Mouse (Mus musculus) cerebral cortex, adult 2 months (tissue): ENCODE results near the gene Adgrl2.

Experiments used
- WGBS: fragments of 180-500 bp; shearing (Covaris S2); methylation state at CpG from one replicate; pipeline ENCODE4 v1.1.7; 2018; 5-methylcytosine and 5-hydroxymethylcytosine counted together

Gene Adgrl2

GRCm38 (mm10) chr3:148922618-148923095 lies 67.7 kb downstream of the Adgrl2 start:
- 30% methylated on average over 14 of the region's 14 CpGs for WGBS

- 47% methylated on average over 13 of the region's 13 CpGs for WGBS
Measured at GRCm38 (mm10) chr3:148921966-148922587, 68.3 kb downstream of the Adgrl2 start.

GRCm38 (mm10) chr3:148920881-148921280 lies 69.5 kb downstream of the Adgrl2 start:
- 81% methylated on average over 6 of the region's 6 CpGs for WGBS

- WGBS = 79% methylated on average over 5 of the region's 5 CpGs
Measured at GRCm38 (mm10) chr3:148918425-148918824, 71.9 kb downstream of the Adgrl2 start.

- 77% methylated on average over 7 of the region's 7 CpGs for WGBS
Measured at GRCm38 (mm10) chr3:148917837-148918236, 72.5 kb downstream of the Adgrl2 start.

- 39% methylated on average over 5 of the region's 5 CpGs for WGBS
Measured at GRCm38 (mm10) chr3:148916226-148916625, 74.1 kb downstream of the Adgrl2 start.

- 60% methylated on average over 14 of the region's 14 CpGs for WGBS
Measured at GRCm38 (mm10) chr3:148912944-148913684, 77.2 kb downstream of the Adgrl2 start.

GRCm38 (mm10) chr3:148912536-148912935 lies 77.8 kb downstream of the Adgrl2 start:
- 87% methylated on average over 6 of the region's 6 CpGs for WGBS

GRCm38 (mm10) chr3:148907873-148908272 lies 82.5 kb downstream of the Adgrl2 start:
- WGBS = 72% methylated on average over 3 of the region's 3 CpGs

- WGBS = 64% methylated on average over 6 of the region's 6 CpGs
Measured at GRCm38 (mm10) chr3:148907024-148907778, 83.2 kb downstream of the Adgrl2 start.

GRCm38 (mm10) chr3:148905906-148906779 lies 84.2 kb downstream of the Adgrl2 start:
- 69% methylated on average over 13 of the region's 13 CpGs for WGBS

GRCm38 (mm10) chr3:148905435-148905834 lies 84.9 kb downstream of the Adgrl2 start:
- WGBS = 80% methylated on average over 7 of the region's 7 CpGs

GRCm38 (mm10) chr3:148899857-148900256 lies 90.5 kb downstream of the Adgrl2 start:
- 50% methylated on average over 6 of the region's 6 CpGs for WGBS

GRCm38 (mm10) chr3:148899416-148899815 lies 90.9 kb downstream of the Adgrl2 start:
- WGBS = 68% methylated on average over 6 of the region's 6 CpGs

GRCm38 (mm10) chr3:148898535-148899250 lies 91.7 kb downstream of the Adgrl2 start:
- 77% methylated on average over 8 of the region's 8 CpGs for WGBS

- 72% methylated on average over 10 of the region's 10 CpGs for WGBS
Measured at GRCm38 (mm10) chr3:148896281-148896680, 94.1 kb downstream of the Adgrl2 start.

GRCm38 (mm10) chr3:148895396-148896109 lies 94.8 kb downstream of the Adgrl2 start:
- 81% methylated on average over 13 of the region's 13 CpGs for WGBS

GRCm38 (mm10) chr3:148894867-148895266 lies 95.5 kb downstream of the Adgrl2 start:
- WGBS = 81% methylated on average over 8 of the region's 8 CpGs

- WGBS = 83% methylated on average over 5 of the region's 5 CpGs
Measured at GRCm38 (mm10) chr3:148887902-148888301, 102.5 kb downstream of the Adgrl2 start.

- WGBS = 71% methylated on average over 4 of the region's 4 CpGs
Measured at GRCm38 (mm10) chr3:148886956-148887355, 103.4 kb downstream of the Adgrl2 start.
